7 mouse cellular contexts compared by ENCODE assay signal in genomic region chr2:26482824-26483223, GRCm38 (mm10). TPM values are rescaled to one million over a fixed set of nuclear protein-coding genes. Genes with fewer than 3 reads are reported as not detected.
DNase-seq lines count a peak whose midpoint lies in the region; ATAC-seq and TF ChIP-seq lines count a peak whose summit lies in the region.

No protein-coding gene starts in this region.

- H3K9ac ChIP-seq in kidney, postnatal 0 days (ENCODE audit: low read depth, low read length): no peak overlapping the region
- no peak overlapping the region for H3K9ac ChIP-seq in heart, postnatal 0 days (replicated peaks; ENCODE audit: low read depth, low read length)
- no peak overlapping the region; the same call in 1 of the 2 replicates for H3K9ac ChIP-seq in intestine, postnatal 0 days (ENCODE audit: low read depth, low read length)
- H3K9ac ChIP-seq in neural tube, embryonic 13.5 days: 0 out of 2 replicates have a peak overlapping the region, but pooled peaks have one; percentile 35

- peaks cover 61% of the 10 kb centered on the region for H3K4me1 ChIP-seq in kidney, postnatal 0 days (replicated peaks; ENCODE audit: insufficient read depth, low read length)
- H3K4me1 ChIP-seq in heart, postnatal 0 days (ENCODE audit: control insufficient read depth, insufficient read depth): peaks cover 16% of the 10 kb centered on the region; the same call in 1 of the 2 replicates
- peaks cover 49% of the 10 kb centered on the region for H3K4me1 ChIP-seq in intestine, postnatal 0 days (replicated peaks; ENCODE audit: control insufficient read depth, insufficient read depth, low read length)
- peaks cover 97% of the 10 kb centered on the region for H3K4me1 ChIP-seq in neural tube, embryonic 13.5 days (replicated peaks)

- ATAC-seq in kidney, postnatal 0 days (replicated peaks; ENCODE audit: low FRiP score, low read depth): no peak
- no peak for ATAC-seq in heart, postnatal 0 days (ENCODE audit: insufficient read depth, low read depth)
- no peak for ATAC-seq in intestine, postnatal 0 days
- ATAC-seq in neural tube, embryonic 13.5 days (ENCODE audit: low read depth): no peak

- H3K36me3 ChIP-seq in kidney, postnatal 0 days (ENCODE audit: insufficient read depth, low read length): peaks cover 46% of the 10 kb centered on the region
- H3K36me3 ChIP-seq in heart, postnatal 0 days (replicated peaks; ENCODE audit: control insufficient read depth, insufficient read depth, low read length): peaks cover 74% of the 10 kb centered on the region
- peaks cover 39% of the 10 kb centered on the region for H3K36me3 ChIP-seq in intestine, postnatal 0 days (ENCODE audit: control insufficient read depth, insufficient read depth)
- peaks cover 44% of the 10 kb centered on the region for H3K36me3 ChIP-seq in neural tube, embryonic 13.5 days

- no peak overlapping the region for H3K4me3 ChIP-seq in kidney, postnatal 0 days (replicated peaks; ENCODE audit: low read depth, low read length)
- no peak overlapping the region for H3K4me3 ChIP-seq in heart, postnatal 0 days (ENCODE audit: low read depth, low read length)
- H3K4me3 ChIP-seq in intestine, postnatal 0 days (ENCODE audit: low read depth, low read length): no peak overlapping the region
- H3K4me3 ChIP-seq in neural tube, embryonic 13.5 days: no peak overlapping the region

- TF ChIP-seq CTCF in kidney, postnatal 0 days (IDR thresholded peaks at IDR 0.05; ENCODE audit: low read depth): no peak
- no peak for TF ChIP-seq CTCF in heart, postnatal 0 days (IDR thresholded peaks at IDR 0.05; ENCODE audit: low read depth)
- no peak for TF ChIP-seq CTCF in intestine, postnatal 0 days (IDR thresholded peaks at IDR 0.05; ENCODE audit: low read depth)

- 82% methylated on average over 3 of the region's 3 CpGs for WGBS in kidney, postnatal 0 days
- WGBS in heart, postnatal 0 days: 82% methylated on average over 3 of the region's 3 CpGs
- 55% methylated on average over 3 of the region's 3 CpGs for WGBS in intestine, postnatal 0 days
- WGBS in neural tube, embryonic 13.5 days: 86% methylated on average over 3 of the region's 3 CpGs

- no peaks in the 10 kb centered on the region for H3K9me3 ChIP-seq in kidney, postnatal 0 days (replicated peaks; ENCODE audit: low read length)
- H3K9me3 ChIP-seq in heart, postnatal 0 days (replicated peaks; ENCODE audit: control insufficient read depth, low read length): no peaks in the 10 kb centered on the region
- no peaks in the 10 kb centered on the region for H3K9me3 ChIP-seq in intestine, postnatal 0 days (ENCODE audit: control insufficient read depth)
- no peaks in the 10 kb centered on the region for H3K9me3 ChIP-seq in neural tube, embryonic 13.5 days

- H3K27ac ChIP-seq in kidney, postnatal 0 days: peak overlapping the region; percentile 85
- peak overlapping the region; percentile 30; the same call in 1 of the 2 replicates for H3K27ac ChIP-seq in heart, postnatal 0 days (ENCODE audit: low read depth)
- peak overlapping the region; percentile 78 for H3K27ac ChIP-seq in intestine, postnatal 0 days (ENCODE audit: low read depth, low read length)
- H3K27ac ChIP-seq in neural tube, embryonic 13.5 days (replicated peaks): peak overlapping the region; percentile 94

- TF ChIP-seq EP300 in heart, postnatal 0 days (IDR thresholded peaks at IDR 0.05; ENCODE audit: low read depth): no peak

- intact Hi-C loops in left cerebral cortex, postnatal 36 days (cut with DNase I): no loop called here

- DNase-seq in kidney, postnatal 0 days (ENCODE audit: low spot score): no peak
- no peak for DNase-seq in kidney, postnatal 14 days
- no peak for DNase-seq in heart, postnatal 0 days (ENCODE audit: low spot score)
- DNase-seq in thymus, postnatal 4 days: no peak
- no peak for DNase-seq in left cerebral cortex, postnatal 36 days (ENCODE audit: low spot score in 2 of 2)

- H3K27me3 ChIP-seq in kidney, postnatal 0 days (ENCODE audit: insufficient read depth, low read length): no peaks in the 10 kb centered on the region
- H3K27me3 ChIP-seq in heart, postnatal 0 days (ENCODE audit: control insufficient read depth, insufficient read depth, low read length): no peaks in the 10 kb centered on the region
- no peaks in the 10 kb centered on the region for H3K27me3 ChIP-seq in intestine, postnatal 0 days (replicated peaks; ENCODE audit: control insufficient read depth, insufficient read depth, low read length)
- H3K27me3 ChIP-seq in neural tube, embryonic 13.5 days: no peaks in the 10 kb centered on the region

- no peak overlapping the region for H3K4me2 ChIP-seq in kidney, postnatal 0 days (ENCODE audit: low read length)
- no peak overlapping the region for H3K4me2 ChIP-seq in heart, postnatal 0 days (ENCODE audit: low read depth, low read length)
- peak overlapping the region; percentile 51 for H3K4me2 ChIP-seq in intestine, postnatal 0 days (replicated peaks; ENCODE audit: low read depth)
- no peak overlapping the region for H3K4me2 ChIP-seq in neural tube, embryonic 13.5 days

RNA-seq across cellular contexts. Expression of gene Notch1, which starts 33.6 kb away (rescaled TPM):
- polyA plus RNA-seq in kidney, postnatal 0 days (2015; fragmentation: Nextera tagmentation; extraction: Ambion mirVana): 12.1 and 12.9 TPM in 2 replicates
- total RNA-seq in heart, postnatal 0 days (2014; rRNA removed; ENCODE audit: low replicate concordance): 54.0 and 63.3 TPM in 2 replicates
- 4.9 and 5.7 TPM in 2 replicates for polyA plus RNA-seq in heart, postnatal 0 days (2015; fragmentation: Nextera tagmentation; extraction: Ambion mirVana)
- polyA plus RNA-seq in intestine, postnatal 0 days (2015; fragmentation: Nextera tagmentation; extraction: Ambion mirVana): 3.6 and 3.7 TPM in 2 replicates
- polyA plus RNA-seq in neural tube, embryonic 13.5 days (2015; fragmentation: Nextera tagmentation; extraction: Ambion mirVana): 19.3 and 20.5 TPM in 2 replicates
- total RNA-seq in left cerebral cortex, postnatal 36 days (2021): 10 to 100 TPM; 24.5 to 28.5 TPM

RNA-seq across cellular contexts. Expression of gene Sec16a, which starts 37.8 kb away (rescaled TPM):
- 16.4 and 16.6 TPM in 2 replicates for polyA plus RNA-seq in kidney, postnatal 0 days (2015; fragmentation: Nextera tagmentation; extraction: Ambion mirVana)
- 48.3 and 49.0 TPM in 2 replicates for total RNA-seq in heart, postnatal 0 days (2014; rRNA removed; ENCODE audit: low replicate concordance)
- polyA plus RNA-seq in heart, postnatal 0 days (2015; fragmentation: Nextera tagmentation; extraction: Ambion mirVana): 7.1 and 7.5 TPM in 2 replicates
- polyA plus RNA-seq in intestine, postnatal 0 days (2015; fragmentation: Nextera tagmentation; extraction: Ambion mirVana): 17.4 and 18.3 TPM in 2 replicates
- polyA plus RNA-seq in neural tube, embryonic 13.5 days (2015; fragmentation: Nextera tagmentation; extraction: Ambion mirVana): 18.4 and 20.7 TPM in 2 replicates
- total RNA-seq in left cerebral cortex, postnatal 36 days (2021): 10 to 100 TPM; 39.0 to 52.3 TPM

Comparison
In these comparisons a context has a peak if more than half of its experiments do, and no peak if none do; other contexts are left out.
1. H3K27ac ChIP-seq: peak in every context shown above with its lines; median percentile 94 in neural tube, embryonic 13.5 days; 85 in kidney, postnatal 0 days; 78 in intestine, postnatal 0 days; 30 in heart, postnatal 0 days.